Mouse (Mus musculus) bone marrow, adult 2 months (tissue): ENCODE measurements around the gene Slc25a13.

Experiments used
- CTCF ChIP-seq: fragments of 200-500 bp; IDR thresholded peaks from 2 replicates; pipeline ENCODE4 v1.5.1; 2011; ENCODE audit warnings: low read length, control low read depth; ENCODE audit not compliant: control insufficient read depth, insufficient read depth
- POLR2A ChIP-seq: fragments of 200-500 bp; IDR thresholded peaks from 2 replicates; pipeline ENCODE4 v1.6.1; 2011; ENCODE audit warnings: low read depth, mild to moderate bottlenecking, control low read depth, low read length, borderline replicate concordance; ENCODE audit not compliant: control insufficient read depth

GRCm38 (mm10) chr6:6121904-6122303 is 95.1 kb downstream of the Slc25a13 start:
- no peak for TF ChIP-seq CTCF
- no peak for TF ChIP-seq POLR2A
